Mouse (Mus musculus) lung, postnatal 25 days (tissue): Measurements from ENCODE around the gene Acvrl1.

Experiments used
- DNase-seq: peaks from one replicate; pipeline ENCODE4 v3.0.0; 2022; ENCODE audit warnings: low spot score

Acvrl1 gene

DNA sequence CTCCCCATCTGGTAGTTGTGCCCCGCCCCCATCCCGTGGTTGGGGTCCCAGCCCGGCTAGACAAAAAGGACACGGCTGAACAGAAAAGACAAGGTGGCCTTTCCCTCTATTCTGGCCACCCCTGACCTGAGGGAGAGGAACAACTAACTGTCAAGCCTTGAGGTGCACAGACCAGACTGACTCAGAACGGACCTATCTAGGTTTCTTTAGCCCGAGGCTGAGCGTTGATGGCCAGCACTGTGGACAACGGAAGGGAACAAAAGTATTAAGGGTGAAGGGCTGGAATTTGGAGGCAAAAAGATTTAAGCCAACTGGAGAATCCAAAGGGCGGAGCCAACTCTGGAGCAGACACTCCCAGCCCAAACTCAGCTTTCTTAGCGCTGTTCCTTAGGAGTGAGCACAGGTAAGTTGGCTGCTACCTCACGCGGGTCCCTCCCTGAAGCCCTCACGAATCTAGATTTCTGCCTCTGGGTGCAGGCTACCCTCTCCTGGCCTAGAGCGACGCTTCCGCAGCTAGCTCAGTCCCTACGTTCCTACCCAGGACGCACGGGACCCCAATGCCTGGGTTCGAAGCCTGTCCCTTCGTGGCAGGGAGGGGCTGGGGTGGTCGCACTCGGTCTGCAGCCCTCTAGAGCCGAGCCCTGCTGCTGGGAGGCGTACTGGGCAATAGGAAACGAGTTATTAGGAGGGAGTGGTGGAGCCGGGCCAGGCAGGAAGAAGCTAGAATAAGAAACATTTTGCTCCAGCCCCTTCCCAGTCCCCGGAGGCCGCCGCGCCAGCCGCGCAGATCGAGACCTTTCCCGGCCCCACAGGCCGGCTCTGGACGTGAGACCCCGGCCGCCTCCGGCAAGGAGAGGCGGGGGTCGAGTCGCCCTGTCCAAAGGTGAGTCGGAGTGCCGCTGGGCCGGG lies at the start of gene Acvrl1:
Gene Acvrl1 (plus strand): TSS at position 342 of the 909 bp plus-strand sequence.
- no peak for DNase-seq

- DNase-seq = peak; percentile 93
Measured at GRCm38 (mm10) chr15:101078731-101079156, 49.6 kb upstream of the Acvrl1 start.

GRCm38 (mm10) chr15:101080031-101080520 lies 48.2 kb upstream of the Acvrl1 start:
- no peak for DNase-seq

GRCm38 (mm10) chr15:101081035-101081548 lies 47.2 kb upstream of the Acvrl1 start:
- DNase-seq = no peak

DNA sequence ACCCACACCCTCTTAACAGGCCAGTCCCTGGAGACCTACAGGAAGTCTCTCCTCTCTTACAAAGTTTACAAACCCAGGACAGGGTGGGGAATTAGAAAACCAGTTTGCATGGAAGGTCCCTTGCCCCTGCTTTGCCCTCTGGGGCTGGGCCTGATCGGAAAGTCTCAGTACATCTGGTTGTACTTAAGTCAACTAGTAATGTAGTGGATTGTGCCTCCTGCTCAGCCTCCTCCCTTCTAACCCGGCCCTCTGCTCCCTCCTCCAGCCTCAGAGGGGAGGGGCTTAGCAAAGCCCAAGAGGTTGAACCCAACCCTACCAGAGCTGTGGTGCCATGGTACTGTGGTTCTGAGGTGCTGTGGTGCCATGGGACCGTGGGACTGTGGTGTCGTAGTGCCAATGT lies 46.1 kb upstream of the Acvrl1 start:
- no peak for DNase-seq

DNA sequence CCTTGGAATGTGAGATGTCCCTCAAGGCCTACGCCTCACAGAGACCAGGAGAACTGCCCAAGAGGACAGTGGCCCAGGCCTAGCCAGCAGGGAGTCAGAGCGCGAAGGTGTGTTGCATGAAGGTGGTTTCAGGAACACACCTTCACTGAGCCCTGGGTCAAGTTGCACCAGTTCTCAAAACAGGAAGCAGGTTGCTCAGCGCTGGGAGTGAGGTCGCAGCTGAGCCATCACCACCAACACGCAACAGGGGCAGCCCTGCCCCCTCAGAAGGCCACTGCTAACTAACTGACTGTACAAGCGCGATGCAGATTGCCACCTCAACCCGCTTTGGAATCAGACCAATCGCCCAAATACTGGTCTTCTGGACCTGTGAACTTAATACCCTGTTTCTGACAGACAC lies 43.8 kb upstream of the Acvrl1 start:
- DNase-seq = no peak

DNA sequence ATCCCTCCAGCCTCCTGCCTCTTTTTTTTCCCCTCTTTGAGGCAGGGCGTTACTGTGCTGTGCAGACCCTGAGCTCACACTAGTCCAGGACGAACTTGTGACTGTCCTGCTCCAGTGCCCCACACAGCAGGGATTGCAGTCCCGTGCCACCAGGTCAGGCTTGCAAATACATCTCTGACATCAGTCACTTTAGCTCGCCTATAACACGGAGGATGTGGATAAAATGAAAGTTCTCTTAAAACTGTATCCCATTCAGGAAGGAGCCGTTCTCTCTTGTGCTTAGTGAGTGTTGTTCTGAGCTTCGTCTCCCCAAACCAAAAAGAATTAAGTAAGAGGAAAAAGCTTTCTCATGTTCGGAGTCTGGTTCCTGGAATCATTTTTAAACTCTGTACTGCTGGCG lies 41.9 kb upstream of the Acvrl1 start:
- no peak for DNase-seq

DNA sequence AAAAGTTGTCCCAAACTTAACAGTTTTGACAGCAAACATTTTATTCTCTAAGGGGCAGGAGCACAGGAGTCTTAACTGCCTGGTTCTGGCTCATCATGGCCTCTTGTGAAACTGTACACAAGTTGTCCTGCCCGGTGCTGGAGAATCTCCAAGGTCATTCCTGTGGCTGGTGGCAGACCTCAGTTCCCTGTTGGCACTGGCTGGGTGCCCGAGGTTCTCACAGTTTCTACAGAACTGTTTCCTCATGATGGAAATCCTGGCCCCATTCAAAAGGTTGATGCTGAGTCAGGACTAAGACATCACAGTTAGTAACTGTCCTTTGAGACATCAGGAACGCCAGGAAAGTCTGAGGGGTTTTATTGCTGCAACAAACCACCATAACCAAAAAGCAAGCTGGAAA lies 41.4 kb upstream of the Acvrl1 start:
- peak; percentile 77 for DNase-seq

DNA sequence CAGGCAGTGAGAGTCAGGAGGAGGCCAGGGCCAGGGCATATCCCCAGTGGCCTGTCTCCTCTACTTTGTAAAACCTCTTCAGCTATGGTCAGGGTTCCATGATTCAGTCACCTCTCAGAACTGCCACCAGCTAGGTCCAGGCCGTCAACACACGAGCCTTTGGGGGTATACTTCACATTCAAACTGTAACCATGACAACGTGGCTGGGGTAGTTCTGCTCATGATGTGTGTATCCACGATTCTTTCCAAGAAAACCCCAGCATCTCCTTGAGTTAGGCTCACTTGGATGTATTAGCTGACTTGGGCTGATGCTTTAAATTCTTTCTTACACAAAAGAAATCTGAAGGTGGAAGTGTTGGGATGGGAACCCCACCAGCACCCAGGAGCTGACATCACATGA lies 40.0 kb upstream of the Acvrl1 start:
- no peak for DNase-seq

- no peak for DNase-seq
Measured at GRCm38 (mm10) chr15:101091551-101091950, 36.8 kb upstream of the Acvrl1 start.

DNA sequence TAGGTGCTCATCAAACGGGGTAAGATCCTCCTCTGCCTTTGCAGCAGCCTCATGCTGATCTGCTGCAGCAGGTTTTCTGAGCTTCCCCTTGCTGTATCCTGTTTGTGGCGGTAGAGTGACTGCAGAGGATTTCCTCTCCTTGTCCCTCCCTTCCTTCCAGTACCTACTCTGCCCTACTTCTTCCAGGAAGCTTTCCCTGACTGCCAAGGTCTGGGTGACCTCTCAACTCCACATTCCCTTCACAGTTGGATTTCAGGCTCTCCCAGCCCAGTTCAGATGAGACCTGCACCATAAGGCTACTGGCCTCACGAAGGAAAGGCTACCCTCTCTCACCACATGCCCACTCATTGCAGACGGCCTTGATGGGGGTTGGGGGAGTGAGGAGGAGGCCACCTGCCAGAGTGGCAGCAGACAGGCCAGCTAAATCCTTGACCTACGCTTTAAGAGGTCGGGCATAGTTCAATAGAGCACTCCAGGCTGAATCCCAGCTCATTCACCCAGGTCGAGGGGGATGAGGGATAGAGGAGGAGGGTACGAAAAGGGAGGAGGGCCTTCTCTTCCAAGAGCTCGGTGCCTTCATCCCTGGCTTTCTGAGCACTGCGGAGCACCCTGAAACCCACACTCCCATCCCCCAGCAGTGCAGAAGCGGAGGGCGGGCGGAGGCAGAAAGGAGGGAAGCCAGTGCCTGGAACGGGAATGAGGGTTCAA lies 36.0 kb upstream of the Acvrl1 start:
- DNase-seq = no peak

GRCm38 (mm10) chr15:101092829-101093648 lies 35.3 kb upstream of the Acvrl1 start:
- no peak for DNase-seq

GRCm38 (mm10) chr15:101093988-101094387 lies 34.3 kb upstream of the Acvrl1 start:
- DNase-seq = no peak

GRCm38 (mm10) chr15:101094979-101095378 lies 33.3 kb upstream of the Acvrl1 start:
- no peak for DNase-seq

- DNase-seq = no peak
Measured at GRCm38 (mm10) chr15:101095392-101095791, 32.9 kb upstream of the Acvrl1 start.

DNA sequence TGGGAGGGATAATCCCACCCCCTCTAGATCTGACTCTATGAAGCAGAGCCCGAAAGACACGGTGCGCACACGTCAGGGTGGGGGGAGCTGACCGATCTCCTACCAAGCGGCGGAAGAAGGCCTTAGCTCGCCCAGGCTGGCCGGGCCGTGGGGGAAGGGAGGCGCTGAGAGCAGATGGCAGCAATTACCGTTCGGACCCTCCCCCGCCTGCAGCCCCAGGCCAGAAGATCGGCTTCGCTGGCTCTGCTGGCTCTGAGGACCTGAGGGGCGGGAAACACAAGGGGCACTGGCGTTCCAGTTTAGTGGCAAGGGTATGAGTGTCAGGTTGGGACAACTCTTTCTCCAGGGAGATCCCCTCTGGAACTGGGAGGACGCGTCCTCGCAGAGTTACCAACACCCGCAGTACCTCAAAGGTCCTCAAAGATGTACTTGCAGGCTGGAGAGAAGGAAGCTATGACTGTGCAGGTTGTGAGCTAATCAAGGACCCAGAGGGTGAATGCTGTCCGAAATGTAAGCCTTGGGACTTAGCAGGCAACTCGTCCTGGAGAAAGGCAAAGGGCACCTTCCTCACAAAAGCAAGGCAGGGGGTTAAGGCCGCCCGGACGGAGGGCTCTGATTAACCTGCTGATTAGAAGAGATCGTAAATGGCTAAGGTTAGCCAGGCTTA lies 30.2 kb upstream of the Acvrl1 start:
- no peak for DNase-seq

- DNase-seq = no peak
Measured at GRCm38 (mm10) chr15:101100996-101101395, 27.3 kb upstream of the Acvrl1 start.

- no peak for DNase-seq
Measured at GRCm38 (mm10) chr15:101103605-101104304, 24.6 kb upstream of the Acvrl1 start.

- DNase-seq = peak; percentile 84
Measured at GRCm38 (mm10) chr15:101105496-101105994, 22.8 kb upstream of the Acvrl1 start.

DNA sequence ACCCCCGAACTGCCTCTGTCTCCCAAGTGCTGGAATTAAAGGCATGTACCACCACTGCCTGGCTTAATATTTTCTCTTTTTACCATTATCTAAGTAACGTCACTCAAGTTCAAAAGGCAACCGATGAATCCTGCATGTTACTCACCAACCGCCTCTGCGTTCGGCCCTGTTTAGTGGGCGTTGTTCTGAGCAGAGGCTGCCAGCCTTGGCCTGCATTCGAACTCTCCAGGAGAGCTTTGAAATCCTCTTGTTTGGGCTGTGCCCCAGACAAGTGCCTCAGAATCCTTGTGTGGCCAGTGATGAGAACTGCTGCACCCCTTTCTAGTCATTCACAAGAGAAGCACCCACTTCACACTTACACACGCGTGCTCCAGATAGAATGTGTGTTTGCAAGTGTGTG lies 22.3 kb upstream of the Acvrl1 start:
- no peak for DNase-seq
